In the genomic region with DNA sequence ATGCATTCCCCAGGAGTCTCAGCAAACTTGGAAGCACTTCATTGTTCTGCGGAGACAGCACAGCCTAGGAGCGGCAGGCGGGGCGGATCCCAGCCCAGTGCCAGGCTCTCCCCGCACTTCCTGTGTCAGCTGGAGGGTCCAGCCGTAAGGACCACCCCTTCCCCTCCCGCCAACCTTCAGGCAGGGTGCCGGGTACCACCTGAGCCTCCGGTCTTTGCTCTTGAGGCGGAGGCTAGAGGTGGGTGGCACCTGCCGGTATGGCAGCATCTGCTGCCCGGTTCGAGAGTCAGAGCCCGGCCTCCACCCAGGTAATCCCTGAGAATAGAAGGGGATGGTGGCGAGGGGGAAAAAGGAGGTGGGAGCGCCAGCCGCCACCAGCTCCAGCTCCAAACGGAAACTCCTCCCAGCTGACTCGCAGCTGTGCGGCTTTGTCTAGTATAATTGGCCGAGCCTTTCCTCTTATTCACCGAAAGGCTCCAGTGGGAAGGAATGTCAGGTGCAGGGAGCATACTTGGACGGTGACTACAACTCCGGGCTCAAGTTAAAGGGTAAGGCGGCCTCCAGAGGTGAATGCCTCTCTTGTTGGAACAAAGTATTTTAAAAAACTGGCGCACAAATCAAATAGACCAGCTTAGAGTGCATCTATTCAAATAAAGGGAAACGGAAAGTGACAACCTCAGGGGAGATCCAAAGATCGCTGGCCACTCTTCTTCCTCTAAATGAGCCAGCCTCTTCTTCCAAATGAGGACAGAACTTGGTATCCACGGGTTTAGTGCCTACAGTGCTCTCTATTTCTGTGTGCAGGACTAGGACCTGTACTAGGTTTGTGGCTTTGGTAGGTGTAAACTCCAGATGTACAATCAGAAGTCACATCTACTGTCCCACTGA, we compare ENCODE assay signal across 8 mouse cellular contexts.
DNase-seq lines count a peak whose midpoint lies in the region; ATAC-seq and TF ChIP-seq lines count a peak whose summit lies in the region.

No protein-coding gene starts in this region.

- H3K4me2 ChIP-seq in hindbrain, embryonic 13.5 days: peak overlapping the region; percentile 70

- H3K9ac ChIP-seq in hindbrain, embryonic 13.5 days: peak overlapping the region; percentile 86

- under 1% methylated on average over 29 of the region's 29 CpGs for WGBS in hindbrain, embryonic 13.5 days
- WGBS in macrophage (ENCODE audit: missing documents): 4% methylated on average over 27 of the region's 29 CpGs

- no peaks in the 10 kb centered on the region for H3K9me3 ChIP-seq in hindbrain, embryonic 13.5 days

- ATAC-seq in Patski: peak; percentile 99
- peak; percentile 98 for ATAC-seq in hindbrain, embryonic 13.5 days (ENCODE audit: low FRiP score)

- in situ Hi-C loops in Patski (cut with MboI; ENCODE audit: low pct_unique_long_range_greater_than_20kb): no loop called here

- peak; percentile 33 for TF ChIP-seq CTCF in Patski (IDR thresholded peaks at IDR 0.05)

- POLR2A ChIA-PET in Patski (lab: Charles Lee): interaction anchor here (0.6 kb wide), 1 partner anchor 24 kb away, joined by 3 read pairs; no protein-coding TSS in a partner anchor

- H3K36me3 ChIP-seq in hindbrain, embryonic 13.5 days: no peaks in the 10 kb centered on the region
- no peaks in the 10 kb centered on the region for H3K36me3 ChIP-seq in macrophage (ENCODE audit: inconsistent target)

- CTCF ChIA-PET in Patski (lab: Charles Lee): interaction anchor here (0.6 to 1.7 kb wide), 6 partner anchors 9 to 207 kb away, joined by 3 to 4 read pairs (median 4); no protein-coding TSS in a partner anchor

- peaks cover 41% of the 10 kb centered on the region; the same call in 1 of the 2 replicates for H3K79me2 ChIP-seq in macrophage (ENCODE audit: inconsistent target)

- peak; percentile 43 for DNase-seq in Patski (ENCODE audit: low read depth, low spot score)
- DNase-seq in c-Kit-positive CD71-negative TER-119-negative erythroid progenitor cells, embryonic 14.5 days (ENCODE audit: low read depth): peak; percentile 17
- DNase-seq in frontal cortex, adult 2 months (ENCODE audit: extremely low spot score in 1 of 2, low spot score in 1 of 2): peak; percentile 10 to 31
- DNase-seq in left cerebral cortex, adult 18-20 months (ENCODE audit: low spot score in 2 of 2): peak; percentile 11 to 19
- DNase-seq in right cerebral cortex, adult 18-20 months: peak; percentile 31
- DNase-seq in c-Kit-positive CD71-positive TER-119-positive erythroid progenitor cells, embryonic 14.5 days (ENCODE audit: low spot score): no peak

- H3K4me3 ChIP-seq in hindbrain, embryonic 13.5 days: peak overlapping the region; percentile 69
- H3K4me3 ChIP-seq in macrophage (ENCODE audit: inconsistent target): peak overlapping the region; percentile 66

- no peaks in the 10 kb centered on the region for H3K27me3 ChIP-seq in Patski
- no peaks in the 10 kb centered on the region for H3K27me3 ChIP-seq in hindbrain, embryonic 13.5 days

- peaks cover 38% of the 10 kb centered on the region for H3K4me1 ChIP-seq in hindbrain, embryonic 13.5 days (replicated peaks)

- peak overlapping the region; percentile 97 for H3K27ac ChIP-seq in hindbrain, embryonic 13.5 days
- peak overlapping the region; percentile 24 for H3K27ac ChIP-seq in macrophage
